Mouse (Mus musculus): ENCODE measurements around the gene Rbms3. TPM values are rescaled to one million over a fixed set of nuclear protein-coding genes. Genes with fewer than 3 reads are reported as not detected.

Gene Rbms3
- polyA plus RNA-seq (2012; rRNA removed) = 15.9 and 19.0 TPM in 2 replicates

GRCm38 (mm10) chr9:117629771-117630170, at the start of gene Rbms3:
Gene Rbms3, minus strand, starts transcription at chr9:117629913.

All from central nervous system, embryonic 18 days (tissue).